Comparison of ENCODE assay signal across 10 mouse cellular contexts in the genomic region with DNA sequence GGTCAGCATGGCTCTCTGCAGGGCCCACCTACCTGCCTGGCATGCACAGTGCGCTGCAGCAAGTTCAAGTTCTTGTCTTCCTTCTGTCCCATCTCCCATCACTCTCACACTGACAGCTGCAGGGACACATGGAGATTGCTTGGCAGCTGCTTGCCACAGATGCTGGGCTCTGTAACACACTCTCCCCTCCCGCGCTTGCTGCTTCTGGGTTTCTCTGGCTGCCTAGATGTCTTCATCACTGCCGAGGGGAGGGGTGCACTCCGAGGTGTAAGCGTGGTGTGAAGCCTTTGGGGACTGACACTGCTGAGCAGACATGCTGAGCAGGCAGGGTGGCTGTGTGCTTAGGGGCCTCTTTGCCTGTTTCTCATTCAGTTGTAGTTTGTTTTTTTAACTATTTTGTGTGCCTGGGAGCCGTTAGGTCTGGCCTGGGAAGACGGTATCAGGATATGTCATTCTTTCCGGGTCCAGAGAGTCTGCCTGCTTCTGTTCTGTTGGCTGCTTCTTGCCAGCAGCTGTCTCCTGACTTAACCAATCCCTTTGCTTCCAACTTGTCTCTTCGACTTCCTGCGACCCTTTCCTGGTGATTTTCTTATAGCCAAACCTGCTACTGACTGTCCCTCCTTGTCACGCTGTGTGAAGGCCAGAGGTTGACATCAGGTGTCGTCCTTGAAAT.
DNase-seq lines count a peak whose midpoint lies in the region; ATAC-seq lines count a peak whose summit lies in the region.
"Had no signal": no experiment of that assay in that cellular context is flagged by ENCODE, and none has a peak within 500 bp of the region (broad histone marks: within the 10 kb centered on the region; RNA-seq: fewer than 3 reads in every experiment).

No protein-coding gene starts in this region.

- no peaks in the 10 kb centered on the region for H3K36me3 ChIP-seq in embryonic facial prominence, embryonic 14.5 days (ENCODE audit: control insufficient read depth, insufficient read depth, low read length)
- H3K36me3 ChIP-seq in neural tube, embryonic 14.5 days (ENCODE audit: control insufficient read depth, insufficient read depth, low read length), result no peaks in the 10 kb centered on the region

- H3K4me2 ChIP-seq in embryonic facial prominence, embryonic 14.5 days (ENCODE audit: low read depth, low read length), result 0 out of 2 replicates have a peak overlapping the region, but pooled peaks have one; percentile 26
- no peak overlapping the region for H3K4me2 ChIP-seq in neural tube, embryonic 14.5 days (ENCODE audit: low read depth, low read length)
- H3K4me2 ChIP-seq: liver, embryonic 12.5 days had no signal

- DNase-seq in layer of hippocampus, adult 8-10 months (ENCODE audit: low spot score in 2 of 2), result peak; percentile 21 to 34
- DNase-seq in layer of hippocampus, postnatal 25 days (ENCODE audit: extremely low spot score in 1 of 2, low spot score in 1 of 2), result no peak
- DNase-seq in embryonic facial prominence, embryonic 14.5 days (ENCODE audit: low spot score), result peak; percentile 85
- peak; percentile 21 to 50 for DNase-seq in frontal cortex, postnatal 36 days (ENCODE audit: low spot score in 2 of 2)
- no peak for DNase-seq in thymus, postnatal 10 days (ENCODE audit: low spot score in 2 of 2)
- no peak for DNase-seq in ovary, postnatal 10 days (ENCODE audit: low spot score)
- DNase-seq: kidney, adult 18-20 months had no signal

- peaks cover 12% of the 10 kb centered on the region; the same call in 1 of the 2 replicates for H3K9me3 ChIP-seq in embryonic facial prominence, embryonic 14.5 days (ENCODE audit: control insufficient read depth, low read length)
- no peaks in the 10 kb centered on the region for H3K9me3 ChIP-seq in neural tube, embryonic 14.5 days (ENCODE audit: control insufficient read depth, low read length)

- WGBS in embryonic facial prominence, embryonic 14.5 days, result 37% methylated on average over 13 of the region's 13 CpGs
- 73% methylated on average over 13 of the region's 13 CpGs for WGBS in neural tube, embryonic 14.5 days

- peaks cover 7% of the 10 kb centered on the region; the same call in 1 of the 2 replicates for H3K4me1 ChIP-seq in embryonic facial prominence, embryonic 14.5 days (ENCODE audit: control insufficient read depth, insufficient read depth, low read length)
- H3K4me1 ChIP-seq in neural tube, embryonic 14.5 days (ENCODE audit: control insufficient read depth, insufficient read depth, low read length), result no peaks in the 10 kb centered on the region
- H3K4me1 ChIP-seq: liver, embryonic 12.5 days had no signal

- H3K4me3 ChIP-seq in embryonic facial prominence, embryonic 14.5 days (ENCODE audit: low read depth, low read length), result no peak overlapping the region
- H3K4me3 ChIP-seq in neural tube, embryonic 14.5 days (ENCODE audit: low read depth, low read length), result no peak overlapping the region
- H3K4me3 ChIP-seq: liver, embryonic 12.5 days had no signal

- H3K27me3 ChIP-seq in embryonic facial prominence, embryonic 14.5 days (replicated peaks; ENCODE audit: control insufficient read depth, insufficient read depth, low read length), result no peaks in the 10 kb centered on the region
- H3K27me3 ChIP-seq in neural tube, embryonic 14.5 days (ENCODE audit: control insufficient read depth, insufficient read depth, low read length), result no peaks in the 10 kb centered on the region
- H3K27me3 ChIP-seq: liver, embryonic 12.5 days had no signal

- ATAC-seq in embryonic facial prominence, embryonic 14.5 days (ENCODE audit: low read depth), result peak; percentile 86; the same call in 1 of the 2 replicates
- peak; percentile 14; the same call in 1 of the 2 replicates for ATAC-seq in neural tube, embryonic 14.5 days (ENCODE audit: low read depth)
- ATAC-seq: liver, embryonic 12.5 days had no signal

- no peak overlapping the region for H3K9ac ChIP-seq in embryonic facial prominence, embryonic 14.5 days (ENCODE audit: low read depth, low read length)
- H3K9ac ChIP-seq in neural tube, embryonic 14.5 days (replicated peaks; ENCODE audit: low read depth, low read length), result no peak overlapping the region
- H3K9ac ChIP-seq: liver, embryonic 12.5 days had no signal

- H3K27ac ChIP-seq in embryonic facial prominence, embryonic 14.5 days (replicated peaks; ENCODE audit: low read depth, low read length), result no peak overlapping the region
- H3K27ac ChIP-seq in neural tube, embryonic 14.5 days (ENCODE audit: low read depth, low read length), result no peak overlapping the region
- H3K27ac ChIP-seq: liver, embryonic 12.5 days; stomach, postnatal 0 days had no signal

Comparison
In these comparisons a context has a peak if more than half of its experiments do, and no peak if none do; other contexts are left out.
1. DNase-seq: peak in layer of hippocampus, adult 8-10 months (2 of 2), embryonic facial prominence, embryonic 14.5 days (single experiment) and frontal cortex, postnatal 36 days (2 of 2); none in layer of hippocampus, postnatal 25 days (0 of 2), thymus, postnatal 10 days (0 of 2) and ovary, postnatal 10 days (single experiment).